Mouse (Mus musculus): ENCODE data around the gene Ubap1l. TPM values are rescaled to one million over a fixed set of nuclear protein-coding genes. Genes with fewer than 3 reads are reported as not detected.

The Ubap1l gene
- polyA plus RNA-seq, 1 experiment: 4.9 TPM

- no peak for DNase-seq (ENCODE audit: extremely low spot score in 1 of 2, low spot score in 1 of 2)
These were observed 47.0 kb downstream of the Ubap1l start for GRCm38 (mm10) chr9:65407861-65408260.

DNA sequence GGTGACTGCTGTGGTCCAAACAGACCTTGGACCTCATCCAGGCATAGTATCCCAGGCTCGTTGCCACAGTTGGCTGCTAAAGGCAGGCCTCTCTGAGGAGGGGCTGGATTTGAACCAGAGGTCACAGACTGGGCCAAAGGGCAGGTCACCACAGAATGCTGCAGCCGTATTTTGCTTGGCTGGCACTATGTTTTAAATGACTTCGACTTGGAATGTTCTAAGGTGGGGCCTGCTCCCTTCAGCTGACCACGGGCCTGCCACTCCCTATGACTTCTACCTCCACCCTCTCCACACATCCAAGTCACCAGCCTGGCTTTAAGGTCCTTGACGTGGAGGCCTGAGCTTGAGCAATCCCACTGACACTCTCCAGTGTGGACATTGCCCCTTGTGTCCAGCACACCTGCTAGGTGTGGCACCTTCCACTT lies 48.0 kb downstream of the Ubap1l start:
- no peak for DNase-seq (ENCODE audit: extremely low spot score in 1 of 2, low spot score in 1 of 2)

DNA sequence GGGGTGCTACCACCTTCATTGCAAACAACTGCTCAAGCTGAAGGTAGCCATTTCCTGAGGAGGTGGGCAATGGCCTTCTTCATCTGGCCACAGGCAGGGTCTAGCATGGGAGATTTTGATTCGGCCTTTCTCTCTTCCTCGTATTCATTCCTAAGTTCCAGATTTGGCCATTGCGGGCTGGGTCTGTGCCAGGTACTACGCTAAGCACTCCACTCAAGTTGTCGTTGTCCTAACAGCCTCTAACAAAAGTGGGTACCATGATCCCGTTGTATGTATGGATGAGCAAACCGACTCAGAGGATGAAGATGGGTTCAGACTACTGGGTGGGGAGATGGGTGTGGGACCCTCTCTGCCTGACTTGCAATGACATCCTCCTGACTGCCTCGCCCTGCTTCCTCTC lies 49.5 kb downstream of the Ubap1l start:
- no peak for DNase-seq (ENCODE audit: extremely low spot score in 1 of 2, low spot score in 1 of 2)

- DNase-seq (ENCODE audit: extremely low spot score in 1 of 2, low spot score in 1 of 2): no peak
These were observed 50.5 kb downstream of the Ubap1l start for GRCm38 (mm10) chr9:65411326-65411725.

- DNase-seq (ENCODE audit: extremely low spot score in 1 of 2, low spot score in 1 of 2): no peak
These were observed 56.9 kb downstream of the Ubap1l start for GRCm38 (mm10) chr9:65417738-65418137.

GRCm38 (mm10) chr9:65419633-65420032 lies 58.8 kb downstream of the Ubap1l start:
- no peak for DNase-seq (ENCODE audit: extremely low spot score in 1 of 2, low spot score in 1 of 2)

GRCm38 (mm10) chr9:65422760-65423501 lies 62.1 kb downstream of the Ubap1l start, which contains the start of gene Slc51b:
Gene Slc51b, minus strand, starts transcription at chr9:65422955.
- DNase-seq (ENCODE audit: extremely low spot score in 1 of 2, low spot score in 1 of 2): no peak

- no peak for DNase-seq (ENCODE audit: extremely low spot score in 1 of 2, low spot score in 1 of 2)
These were observed 63.6 kb downstream of the Ubap1l start for GRCm38 (mm10) chr9:65424393-65424792.

- no peak for DNase-seq (ENCODE audit: extremely low spot score in 1 of 2, low spot score in 1 of 2)
These were observed 66.7 kb downstream of the Ubap1l start for GRCm38 (mm10) chr9:65427511-65427910.

DNA sequence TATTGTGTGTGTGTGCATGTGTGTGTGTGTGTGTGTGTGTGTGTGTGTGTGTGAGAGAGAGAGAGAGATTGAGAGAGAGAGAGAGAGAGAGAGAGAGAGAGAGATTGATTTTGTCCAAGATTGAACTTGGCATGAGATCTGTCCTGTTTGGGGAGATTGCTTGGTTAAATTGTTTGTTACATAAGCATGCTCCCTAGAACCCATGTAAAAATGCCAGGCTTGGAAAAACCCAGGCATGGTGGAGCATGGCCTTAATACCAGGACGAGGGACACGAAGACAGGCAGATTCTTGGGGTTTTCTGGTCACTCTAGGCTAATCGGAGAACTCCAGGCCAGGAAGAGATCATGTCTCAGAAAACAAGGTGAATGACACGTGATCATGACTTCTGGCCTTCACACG lies 67.2 kb downstream of the Ubap1l start:
- no peak for DNase-seq (ENCODE audit: extremely low spot score in 1 of 2, low spot score in 1 of 2)

Other genes with a start within 250 kb of the Ubap1l start
- 2.6 and 3.1 TPM in 2 replicates for gene Igdcc3, start 219.9 kb upstream of the Ubap1l start, polyA plus RNA-seq (2012; rRNA removed)
- 3.9 TPM in 2 replicates for gene Parp16, start 165.7 kb upstream of the Ubap1l start, polyA plus RNA-seq (2012; rRNA removed)
- gene Cilp, start 95.9 kb upstream of the Ubap1l start, polyA plus RNA-seq (2012; rRNA removed): 0.08 TPM in 2 replicates
- gene Clpx, start 66.8 kb upstream of the Ubap1l start, polyA plus RNA-seq (2012; rRNA removed): 19.1 and 22.2 TPM in 2 replicates
- 16.8 and 16.9 TPM in 2 replicates for gene Pdcd7, start 14.9 kb upstream of the Ubap1l start, polyA plus RNA-seq (2012; rRNA removed)
- gene Kbtbd13, start 30.6 kb downstream of the Ubap1l start, polyA plus RNA-seq (2012; rRNA removed): 0.17 and 0.34 TPM in 2 replicates
- 6.9 and 7.4 TPM in 2 replicates for gene Rasl12, start 37.5 kb downstream of the Ubap1l start, polyA plus RNA-seq (2012; rRNA removed)
- gene Slc51b, start 61.9 kb downstream of the Ubap1l start, polyA plus RNA-seq (2012; rRNA removed): not detected in 2 replicates
- gene Mtfmt, start 74.7 kb downstream of the Ubap1l start, polyA plus RNA-seq (2012; rRNA removed): 19.7 and 20.1 TPM in 2 replicates
- gene Spg21, start 99.9 kb downstream of the Ubap1l start, polyA plus RNA-seq (2012; rRNA removed): 26.9 and 28.9 TPM in 2 replicates
- 2.3 and 2.4 TPM in 2 replicates for gene Ankdd1a, start 159.2 kb downstream of the Ubap1l start, polyA plus RNA-seq (2012; rRNA removed)
- gene Plekho2, start 219.0 kb downstream of the Ubap1l start, polyA plus RNA-seq (2012; rRNA removed): 17.0 and 17.9 TPM in 2 replicates
- gene Pif1, start 226.1 kb downstream of the Ubap1l start, polyA plus RNA-seq (2012; rRNA removed): 0.24 and 0.36 TPM in 2 replicates